Mouse (Mus musculus) inflammation-experienced regulatory T-cells, adult 16 weeks (primary cell): Measurements from ENCODE around the gene Gm9736. TPM values are rescaled to one million over a fixed set of nuclear protein-coding genes. Genes with fewer than 3 reads are reported as not detected.

Experiments used
- polyA plus RNA-seq: library from polyadenylated mRNA; unstranded; fragments of 100-300 nt; shearing (Covaris generic); gene quantifications from one replicate; pipeline ENCODE4 v1.2.1, GENCODE M21; 2017

Gm9736 gene
- polyA plus RNA-seq, result not detected

DNA sequence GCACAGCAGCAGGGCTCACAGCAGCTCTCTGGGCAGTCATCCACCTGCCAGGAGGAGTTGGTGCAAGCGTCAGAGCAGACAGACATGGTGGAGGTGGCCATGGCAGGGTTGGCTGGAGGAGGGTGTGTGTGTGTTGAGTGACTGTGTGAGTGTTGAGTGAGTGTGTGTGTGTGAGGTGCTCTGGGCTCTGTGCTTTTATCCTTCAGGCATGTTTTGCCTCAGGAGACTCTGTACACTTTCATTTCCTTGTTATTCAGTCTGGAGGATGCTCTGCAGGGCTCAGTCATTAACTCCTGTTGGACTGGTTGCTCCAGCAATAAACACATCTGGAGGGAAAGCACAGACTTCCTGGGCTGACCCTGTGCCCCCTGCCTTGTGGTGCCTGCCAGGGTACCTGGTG, at the start of gene Gm9736:
Gene Gm9736, minus strand, starts transcription at position 101 of the 400 bp plus-strand sequence.

GRCm38 (mm10) chr10:77798921-77799508, 47.9 kb upstream of the Gm9736 start, which contains the start of gene Gm19668:
TSS of gene Gm19668 (minus strand) at chr10:77799133.

DNA sequence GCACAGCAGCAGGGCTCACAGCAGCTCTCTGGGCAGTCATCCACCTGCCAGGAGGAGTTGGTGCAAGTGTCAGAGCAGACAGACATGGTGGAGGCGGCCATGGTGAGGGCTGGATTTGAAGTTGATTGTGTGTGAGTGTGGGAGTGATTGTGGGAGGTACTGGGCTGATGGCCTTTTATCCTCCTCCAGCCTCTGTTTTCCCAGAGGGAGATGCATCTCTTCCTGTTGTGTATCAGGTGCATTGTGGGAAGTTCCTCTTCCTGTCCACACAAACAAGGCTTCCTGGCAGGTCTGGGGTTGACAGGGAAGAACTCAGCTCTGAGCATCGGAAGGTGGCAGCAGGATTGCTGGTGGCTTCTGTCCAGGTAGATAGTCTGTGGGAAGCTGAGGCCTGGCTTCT, 43.8 kb upstream of the Gm9736 start, which contains the start of gene Gm9639:
Gene Gm9639, minus strand, starts transcription at position 101 of the 400 bp plus-strand sequence.

GRCm38 (mm10) chr10:77787876-77788275, 36.7 kb upstream of the Gm9736 start, which contains the start of gene Gm7137:
TSS of gene Gm7137 (minus strand) at chr10:77788200.

DNA sequence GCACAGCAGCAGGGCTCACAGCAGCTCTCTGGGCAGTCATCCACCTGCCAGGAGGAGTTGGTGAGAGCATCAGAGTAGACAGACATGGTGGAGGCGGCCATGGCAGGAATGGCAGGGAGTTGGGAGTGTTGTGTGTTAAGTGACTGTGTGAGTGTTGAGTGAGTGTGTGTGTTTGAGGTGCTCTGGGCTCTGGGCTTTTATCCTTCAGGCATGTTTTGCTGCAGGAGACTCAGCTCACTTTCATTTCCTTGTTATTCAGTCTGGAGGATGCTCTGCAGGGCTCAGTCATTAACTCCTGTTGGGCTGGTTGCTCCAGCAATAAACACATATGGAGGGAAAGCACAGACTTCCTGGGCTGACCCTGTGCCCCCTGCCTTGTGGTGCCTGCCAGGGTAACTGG, 31.3 kb upstream of the Gm9736 start, which contains the start of gene Gm3250:
Gene Gm3250, minus strand, starts transcription at position 101 of the 400 bp plus-strand sequence.

DNA sequence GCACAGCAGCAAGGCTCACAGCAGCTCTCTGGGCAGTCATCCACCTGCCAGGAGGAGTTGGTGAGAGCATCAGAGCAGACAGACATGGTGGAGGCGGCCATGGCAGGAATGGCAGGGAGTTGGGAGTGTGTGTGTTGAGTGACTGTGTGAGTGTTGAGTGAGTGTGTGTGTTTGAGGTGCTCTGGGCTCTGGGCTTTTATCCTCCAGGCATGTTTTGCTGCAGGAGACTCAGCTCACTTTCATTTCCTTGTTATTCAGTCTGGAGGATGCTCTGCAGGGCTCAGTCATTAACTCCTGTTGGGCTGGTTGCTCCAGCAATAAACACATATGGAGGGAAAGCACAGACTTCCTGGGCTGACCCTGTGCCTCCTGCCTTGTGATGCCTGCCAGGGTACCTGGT, 25.7 kb upstream of the Gm9736 start, which contains the start of gene Gm7138:
Gene Gm7138, minus strand, starts transcription at position 101 of the 400 bp plus-strand sequence.

DNA sequence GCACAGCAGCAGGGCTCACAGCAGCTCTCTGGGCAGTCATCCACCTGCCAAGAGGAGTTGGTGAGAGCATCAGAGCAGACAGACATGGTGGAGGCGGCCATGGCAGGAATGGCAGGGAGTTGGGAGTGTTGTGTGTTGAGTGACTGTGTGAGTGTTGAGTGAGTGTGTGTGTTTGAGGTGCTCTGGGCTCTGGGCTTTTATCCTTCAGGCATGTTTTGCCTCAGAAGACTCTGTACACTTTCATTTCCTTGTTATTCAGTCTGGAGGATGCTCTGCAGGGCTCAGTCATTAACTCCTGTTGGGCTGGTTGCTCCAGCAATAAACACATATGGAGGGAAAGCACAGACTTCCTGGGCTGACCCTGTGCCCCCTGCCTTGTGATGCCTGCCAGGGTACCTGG, 20.1 kb upstream of the Gm9736 start, which contains the start of gene Gm3238:
Gene Gm3238, minus strand, starts transcription at position 101 of the 400 bp plus-strand sequence.

DNA sequence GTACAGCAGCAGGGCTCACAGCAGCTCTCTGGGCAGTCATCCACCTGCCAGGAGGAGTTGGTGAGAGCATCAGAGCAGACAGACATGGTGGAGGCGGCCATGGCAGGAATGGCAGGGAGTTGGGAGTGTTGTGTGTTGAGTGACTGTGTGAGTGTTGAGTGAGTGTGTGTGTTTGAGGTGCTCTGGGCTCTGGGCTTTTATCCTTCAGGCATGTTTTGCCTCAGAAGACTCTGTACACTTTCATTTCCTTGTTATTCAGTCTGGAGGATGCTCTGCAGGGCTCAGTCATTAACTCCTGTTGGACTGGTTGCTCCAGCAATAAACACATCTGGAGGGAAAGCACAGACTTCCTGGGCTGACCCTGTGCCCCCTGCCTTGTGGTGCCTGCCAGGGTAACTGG, 8.4 kb upstream of the Gm9736 start, which contains the start of gene Gm3233:
Gene Gm3233, minus strand, starts transcription at position 101 of the 400 bp plus-strand sequence.

DNA sequence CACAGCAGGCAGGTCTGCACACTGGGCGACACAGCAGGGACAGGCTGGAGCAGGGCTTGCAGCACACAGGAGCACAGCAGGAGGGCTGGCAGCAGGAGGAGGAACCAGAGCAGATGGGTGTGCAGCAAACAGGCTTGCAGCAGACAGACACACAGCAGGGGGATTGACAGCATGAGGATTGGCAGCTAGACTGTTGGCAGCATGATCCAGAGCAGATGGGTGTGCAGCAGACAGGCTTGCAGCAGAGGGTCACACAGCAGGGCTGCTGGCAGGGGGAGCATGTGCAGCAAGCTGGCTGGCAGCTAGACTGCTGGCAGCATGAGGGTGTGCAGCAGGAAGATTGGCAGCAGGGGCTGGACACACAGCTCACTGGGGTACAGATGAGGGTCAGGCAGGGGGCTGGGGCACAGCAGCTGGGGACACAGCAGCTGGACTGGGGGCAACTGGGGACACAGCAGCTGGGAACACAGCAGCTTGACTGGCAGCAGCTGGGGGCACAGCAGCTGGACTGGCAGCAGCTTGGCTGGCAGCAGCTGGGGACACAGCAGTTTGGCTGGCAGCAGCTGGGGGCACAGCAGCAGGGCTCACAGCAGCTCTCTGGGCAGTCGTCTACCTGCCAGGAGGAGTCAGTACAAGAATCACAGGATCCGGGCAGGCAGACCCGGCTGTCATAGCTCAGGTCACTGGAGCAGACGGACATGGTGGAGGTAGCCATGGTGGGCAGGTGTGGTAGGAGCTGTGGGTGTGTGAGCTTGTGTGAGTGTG, 9.0 kb downstream of the Gm9736 start, which contains the start of gene Gm18596:
Gene Gm18596, minus strand, starts transcription at position 715 of the 765 bp plus-strand sequence.

GRCm38 (mm10) chr10:77726186-77726585, 25.0 kb downstream of the Gm9736 start, which contains the start of gene Gm10100:
TSS of gene Gm10100 (plus strand) at chr10:77726486.

GRCm38 (mm10) chr10:77720299-77720698, 30.9 kb downstream of the Gm9736 start, which contains the start of gene Krtap12-1:
TSS of gene Krtap12-1 (plus strand) at chr10:77720599.

GRCm38 (mm10) chr10:77715507-77715906, 35.6 kb downstream of the Gm9736 start, which contains the start of gene Gm10142:
TSS of gene Gm10142 (plus strand) at chr10:77715807.

GRCm38 (mm10) chr10:77711157-77711556, 40.0 kb downstream of the Gm9736 start, which contains the start of gene Gm10024:
TSS of gene Gm10024 (plus strand) at chr10:77711457.

GRCm38 (mm10) chr10:77706326-77706725, 44.8 kb downstream of the Gm9736 start, which contains the start of gene Gm10272:
TSS of gene Gm10272 (plus strand) at chr10:77706626.

Other genes starting within 250 kb of the Gm9736 start
- 53.3 TPM for gene Fam207a, start 235.6 kb downstream of the Gm9736 start, polyA plus RNA-seq
- 668 TPM for gene Itgb2, start 221.1 kb downstream of the Gm9736 start, polyA plus RNA-seq
- 130 TPM for gene Pttg1ip, start 169.6 kb downstream of the Gm9736 start, polyA plus RNA-seq
- 133 TPM for gene Sumo3, start 145.3 kb downstream of the Gm9736 start, polyA plus RNA-seq
- not detected for gene Gm49325, start 145.2 kb downstream of the Gm9736 start, polyA plus RNA-seq
- 75.8 TPM for gene Ube2g2, start 129.1 kb downstream of the Gm9736 start, polyA plus RNA-seq
- gene Tspear, start 64.8 kb downstream of the Gm9736 start, polyA plus RNA-seq, result 0.69 TPM
- gene Gm19402, start 60.6 kb downstream of the Gm9736 start, polyA plus RNA-seq, result not detected
- gene Gm9508, start 54.1 kb downstream of the Gm9736 start, polyA plus RNA-seq, result not detected
- not detected for gene Gm10272, start 44.7 kb downstream of the Gm9736 start, polyA plus RNA-seq
- not detected for gene Gm10024, start 39.9 kb downstream of the Gm9736 start, polyA plus RNA-seq
- gene Gm10142, start 35.5 kb downstream of the Gm9736 start, polyA plus RNA-seq, result not detected
- not detected for gene Krtap12-1, start 30.8 kb downstream of the Gm9736 start, polyA plus RNA-seq
- gene Gm10100, start 24.9 kb downstream of the Gm9736 start, polyA plus RNA-seq, result not detected
- not detected for gene Gm18596, start 8.7 kb downstream of the Gm9736 start, polyA plus RNA-seq
- gene Gm3233, start 8.3 kb upstream of the Gm9736 start, polyA plus RNA-seq, result not detected
- gene Gm3238, start 20.0 kb upstream of the Gm9736 start, polyA plus RNA-seq, result not detected
- not detected for gene Gm7138, start 25.6 kb upstream of the Gm9736 start, polyA plus RNA-seq
- not detected for gene Gm3250, start 31.2 kb upstream of the Gm9736 start, polyA plus RNA-seq
- not detected for gene Gm7137, start 36.8 kb upstream of the Gm9736 start, polyA plus RNA-seq
- not detected for gene Gm9639, start 43.7 kb upstream of the Gm9736 start, polyA plus RNA-seq
- gene Gm19668, start 47.8 kb upstream of the Gm9736 start, polyA plus RNA-seq, result not detected
- gene Gm9507, start 60.5 kb upstream of the Gm9736 start, polyA plus RNA-seq, result not detected
- not detected for gene Gm2696, start 63.3 kb upstream of the Gm9736 start, polyA plus RNA-seq
- not detected for gene Krtap10-4, start 75.7 kb upstream of the Gm9736 start, polyA plus RNA-seq
- not detected for gene Krtap10-10, start 84.6 kb upstream of the Gm9736 start, polyA plus RNA-seq
- not detected for gene Gm36176, start 95.4 kb upstream of the Gm9736 start, polyA plus RNA-seq
- not detected for gene Gm10318, start 101.5 kb upstream of the Gm9736 start, polyA plus RNA-seq
- not detected for gene Gm3285, start 110.6 kb upstream of the Gm9736 start, polyA plus RNA-seq
- gene Lrrc3, start 151.2 kb upstream of the Gm9736 start, polyA plus RNA-seq, result not detected
- gene Trpm2, start 219.2 kb upstream of the Gm9736 start, polyA plus RNA-seq, result 0.71 TPM
- gene 1810043G02Rik, start 227.2 kb upstream of the Gm9736 start, polyA plus RNA-seq, result 11.9 TPM